Mouse (Mus musculus): ENCODE results near the gene Arhgap15. TPM values are rescaled to one million over a fixed set of nuclear protein-coding genes. Genes with fewer than 3 reads are reported as not detected.

Arhgap15 gene
- polyA plus RNA-seq, 1 experiment: 1.7 TPM

GRCm38 (mm10) chr2:44084471-44084870 lies 335.8 kb downstream of the Arhgap15 start:
- WGBS: 60% methylated on average over 2 of the region's 2 CpGs
- DNase-seq: no peak
- Histone ChIP-seq H3K4me3 (ENCODE audit: insufficient read depth, low read depth, low read length) (no peak overlapping the region), H3K27me3 (replicated peaks; ENCODE audit: control insufficient read depth, insufficient read depth, low read length) (no peaks in the 10 kb centered on the region), H3K36me3 (ENCODE audit: control insufficient read depth, insufficient read depth, low read length) (no peaks in the 10 kb centered on the region), H3K4me1 (ENCODE audit: control insufficient read depth, insufficient read depth, low read length) (no peaks in the 10 kb centered on the region), H3K27ac (ENCODE audit: insufficient read depth, low read depth, low read length) (no peak overlapping the region)
- TF ChIP-seq POLR2A (IDR thresholded peaks at IDR 0.05; ENCODE audit: low read depth, low read length) (no peak), CTCF (conservative IDR thresholded peaks at IDR 0.05; ENCODE audit: insufficient read depth, insufficient read length, low read depth, low read length) (no peak)

GRCm38 (mm10) chr2:44086403-44087056 lies 337.9 kb downstream of the Arhgap15 start:
- WGBS: 66% methylated on average over 5 of the region's 5 CpGs
- Histone ChIP-seq H3K27me3 (replicated peaks; ENCODE audit: control insufficient read depth, insufficient read depth, low read length) (no peaks in the 10 kb centered on the region), H3K36me3 (ENCODE audit: control insufficient read depth, insufficient read depth, low read length) (no peaks in the 10 kb centered on the region), H3K4me3 (ENCODE audit: insufficient read depth, low read depth, low read length) (no peak overlapping the region), H3K4me1 (ENCODE audit: control insufficient read depth, insufficient read depth, low read length) (no peaks in the 10 kb centered on the region), H3K27ac (ENCODE audit: insufficient read depth, low read depth, low read length) (no peak overlapping the region)
- TF ChIP-seq CTCF (conservative IDR thresholded peaks at IDR 0.05; ENCODE audit: insufficient read depth, insufficient read length, low read depth, low read length) (no peak), POLR2A (IDR thresholded peaks at IDR 0.05; ENCODE audit: low read depth, low read length) (no peak)
- DNase-seq: no peak

GRCm38 (mm10) chr2:44098552-44098951 lies 349.9 kb downstream of the Arhgap15 start:
- H3K36me3 ChIP-seq (ENCODE audit: control insufficient read depth, insufficient read depth, low read length): no peaks in the 10 kb centered on the region
- 81% methylated on average over 4 of the region's 4 CpGs for WGBS
- no peak overlapping the region for H3K27ac ChIP-seq (ENCODE audit: insufficient read depth, low read depth, low read length)
- no peaks in the 10 kb centered on the region for H3K27me3 ChIP-seq (replicated peaks; ENCODE audit: control insufficient read depth, insufficient read depth, low read length)
- peaks cover 3% of the 10 kb centered on the region; the same call in 1 of the 2 replicates for H3K4me1 ChIP-seq (ENCODE audit: control insufficient read depth, insufficient read depth, low read length)
- TF ChIP-seq CTCF (conservative IDR thresholded peaks at IDR 0.05; ENCODE audit: insufficient read depth, insufficient read length, low read depth, low read length) (no peak), POLR2A (IDR thresholded peaks at IDR 0.05; ENCODE audit: low read depth, low read length) (no peak)
- no peak overlapping the region for H3K4me3 ChIP-seq (ENCODE audit: insufficient read depth, low read depth, low read length)
- DNase-seq: no peak

GRCm38 (mm10) chr2:44102351-44102750 lies 353.7 kb downstream of the Arhgap15 start:
- WGBS: 48% methylated on average over 6 of the region's 6 CpGs
- DNase-seq: peak; percentile 89
- no peaks in the 10 kb centered on the region for H3K27me3 ChIP-seq (replicated peaks; ENCODE audit: control insufficient read depth, insufficient read depth, low read length)
- peaks cover 3% of the 10 kb centered on the region; the same call in 1 of the 2 replicates for H3K4me1 ChIP-seq (ENCODE audit: control insufficient read depth, insufficient read depth, low read length)
- H3K27ac ChIP-seq (ENCODE audit: insufficient read depth, low read depth, low read length): peak overlapping the region; percentile 56; the same call in 1 of the 2 replicates
- TF ChIP-seq CTCF (conservative IDR thresholded peaks at IDR 0.05; ENCODE audit: insufficient read depth, insufficient read length, low read depth, low read length) (no peak), POLR2A (IDR thresholded peaks at IDR 0.05; ENCODE audit: low read depth, low read length) (no peak)
- no peak overlapping the region for H3K4me3 ChIP-seq (ENCODE audit: insufficient read depth, low read depth, low read length)
- H3K36me3 ChIP-seq (ENCODE audit: control insufficient read depth, insufficient read depth, low read length): no peaks in the 10 kb centered on the region

GRCm38 (mm10) chr2:44103321-44103720 lies 354.7 kb downstream of the Arhgap15 start:
- no peaks in the 10 kb centered on the region for H3K27me3 ChIP-seq (replicated peaks; ENCODE audit: control insufficient read depth, insufficient read depth, low read length)
- H3K27ac ChIP-seq (ENCODE audit: insufficient read depth, low read depth, low read length): no peak overlapping the region
- no peak for DNase-seq
- H3K36me3 ChIP-seq (ENCODE audit: control insufficient read depth, insufficient read depth, low read length): no peaks in the 10 kb centered on the region
- H3K4me1 ChIP-seq (ENCODE audit: control insufficient read depth, insufficient read depth, low read length): peaks cover 3% of the 10 kb centered on the region; the same call in 1 of the 2 replicates
- H3K4me3 ChIP-seq (ENCODE audit: insufficient read depth, low read depth, low read length): no peak overlapping the region
- WGBS: 87% methylated on average over 8 of the region's 8 CpGs
- TF ChIP-seq CTCF (conservative IDR thresholded peaks at IDR 0.05; ENCODE audit: insufficient read depth, insufficient read length, low read depth, low read length): no peak
- no peak for TF ChIP-seq POLR2A (IDR thresholded peaks at IDR 0.05; ENCODE audit: low read depth, low read length)

GRCm38 (mm10) chr2:44103742-44104141 lies 355.1 kb downstream of the Arhgap15 start:
- H3K36me3 ChIP-seq (ENCODE audit: control insufficient read depth, insufficient read depth, low read length): no peaks in the 10 kb centered on the region
- H3K27me3 ChIP-seq (replicated peaks; ENCODE audit: control insufficient read depth, insufficient read depth, low read length): no peaks in the 10 kb centered on the region
- DNase-seq: peak; percentile 19
- H3K4me3 ChIP-seq (ENCODE audit: insufficient read depth, low read depth, low read length): no peak overlapping the region
- H3K27ac ChIP-seq (ENCODE audit: insufficient read depth, low read depth, low read length): peak overlapping the region; percentile 67; the same call in 1 of the 2 replicates
- WGBS: 78% methylated on average over 5 of the region's 5 CpGs
- peak; percentile 35; the same call in 1 of the 2 replicates for TF ChIP-seq CTCF (conservative IDR thresholded peaks at IDR 0.05; ENCODE audit: insufficient read depth, insufficient read length, low read depth, low read length)
- TF ChIP-seq POLR2A (IDR thresholded peaks at IDR 0.05; ENCODE audit: low read depth, low read length): no peak
- H3K4me1 ChIP-seq (ENCODE audit: control insufficient read depth, insufficient read depth, low read length): peaks cover 3% of the 10 kb centered on the region; the same call in 1 of the 2 replicates

- no peaks in the 10 kb centered on the region for H3K27me3 ChIP-seq (replicated peaks; ENCODE audit: control insufficient read depth, insufficient read depth, low read length)
- peak overlapping the region; percentile 69 for H3K27ac ChIP-seq (ENCODE audit: insufficient read depth, low read depth, low read length)
- peak; percentile 54 for DNase-seq
- no peak for TF ChIP-seq POLR2A (IDR thresholded peaks at IDR 0.05; ENCODE audit: low read depth, low read length)
- no peak for TF ChIP-seq CTCF (conservative IDR thresholded peaks at IDR 0.05; ENCODE audit: insufficient read depth, insufficient read length, low read depth, low read length)
- 68% methylated on average over 22 of the region's 22 CpGs for WGBS
- H3K4me1 ChIP-seq (ENCODE audit: control insufficient read depth, insufficient read depth, low read length): peaks cover 3% of the 10 kb centered on the region; the same call in 1 of the 2 replicates
- no peaks in the 10 kb centered on the region for H3K36me3 ChIP-seq (ENCODE audit: control insufficient read depth, insufficient read depth, low read length)
- H3K4me3 ChIP-seq (ENCODE audit: insufficient read depth, low read depth, low read length): no peak overlapping the region
These were observed 355.9 kb downstream of the Arhgap15 start for GRCm38 (mm10) chr2:44104282-44105197.

Measured in kidney, adult 2 months (tissue).